Mouse (Mus musculus) urinary bladder, postnatal 36 days (tissue): ENCODE data around the gene Akr1c21.
"Not testable (repeated sequence)": the region's sequence is repeated elsewhere in the genome, so short reads cannot be mapped to it uniquely, and the experiment has no call there.

Experiments
- DNase-seq, 2 experiments: peaks; one replicate each; pipeline ENCODE4 v3.0.0; 2022; ENCODE audit warnings: low spot score in 2 of 2, mixed read lengths in 1 of 2

Gene Akr1c21

DNA sequence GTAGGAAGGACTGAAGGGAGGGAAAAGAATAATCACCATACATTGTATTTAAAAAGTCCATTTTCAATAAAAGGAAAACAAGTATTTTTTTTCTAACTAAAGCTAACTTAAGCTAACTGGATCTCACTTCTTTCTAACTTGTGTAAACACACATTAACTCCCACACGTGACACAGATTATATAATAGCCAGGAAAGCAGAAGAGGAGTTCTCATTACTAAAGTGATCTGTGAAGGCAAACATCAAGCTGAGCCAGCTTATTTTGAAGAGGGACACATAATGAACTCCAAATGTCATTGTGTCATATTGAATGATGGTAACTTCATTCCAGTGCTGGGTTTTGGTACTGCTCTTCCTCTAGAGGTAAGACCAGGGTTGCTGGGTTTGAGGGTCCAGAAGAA, at the start of gene Akr1c21:
Akr1c21 (plus strand) TSS at position 205 of the 400 bp plus-strand sequence.
- no peak for DNase-seq

DNA sequence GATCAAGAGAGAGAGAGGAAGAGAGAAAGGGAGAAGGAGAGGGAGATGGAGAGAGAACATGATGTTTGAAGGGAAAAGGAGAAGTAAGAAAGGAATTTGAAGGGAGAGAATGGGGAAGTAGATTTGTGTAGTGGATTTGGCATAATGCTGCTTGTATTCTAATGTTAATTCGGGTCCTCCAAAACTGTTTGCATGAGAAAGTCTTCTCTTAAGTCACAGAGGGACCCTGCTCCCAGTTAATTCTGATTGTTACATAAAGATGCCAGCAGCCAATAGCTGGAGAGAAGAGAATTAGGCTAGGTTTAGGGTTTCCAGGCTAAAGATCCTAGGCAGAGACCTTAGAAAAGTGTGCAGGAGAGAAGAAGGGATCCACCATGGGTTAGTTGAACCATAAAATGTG, 14.7 kb upstream of the Akr1c21 start:
- DNase-seq = no peak

DNA sequence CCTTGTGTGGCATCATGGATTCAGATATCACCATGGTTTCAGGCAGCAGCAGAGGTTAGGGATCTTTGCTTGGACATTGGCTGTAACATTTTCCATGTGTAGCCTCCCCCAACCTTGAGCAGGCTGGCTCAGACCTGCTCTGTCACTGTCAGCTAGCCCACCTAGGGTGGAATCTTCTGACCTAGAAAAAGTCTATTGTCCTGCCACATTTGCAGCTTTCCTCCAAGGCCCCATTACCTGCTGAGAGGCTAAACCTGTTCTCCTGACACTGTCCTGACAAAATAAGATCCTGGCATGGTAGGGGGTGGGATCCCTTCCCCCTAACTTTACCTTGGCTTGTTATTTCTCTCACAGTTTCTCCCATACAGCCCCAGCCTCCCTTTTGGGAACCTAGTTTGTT, 13.4 kb upstream of the Akr1c21 start:
- no peak for DNase-seq

DNA sequence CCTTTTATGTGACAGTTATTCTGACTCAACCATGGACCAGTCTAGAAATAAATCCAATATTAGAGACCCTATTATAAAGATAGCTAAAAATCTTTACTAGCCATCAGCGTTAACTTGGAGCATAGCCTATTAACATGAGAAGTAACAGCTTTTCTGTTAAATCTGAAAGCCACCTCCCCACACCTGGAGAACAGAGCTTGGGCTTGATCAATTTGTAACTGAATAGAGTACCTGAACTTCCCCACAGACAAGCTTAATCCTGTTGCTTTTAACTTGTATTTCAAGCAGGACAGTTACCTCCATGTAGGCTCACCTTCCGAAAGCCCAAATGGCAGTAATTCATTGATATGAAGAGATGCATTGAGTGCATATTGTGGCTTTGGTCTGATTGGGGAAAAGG, 7.9 kb upstream of the Akr1c21 start:
- DNase-seq = no peak

DNA sequence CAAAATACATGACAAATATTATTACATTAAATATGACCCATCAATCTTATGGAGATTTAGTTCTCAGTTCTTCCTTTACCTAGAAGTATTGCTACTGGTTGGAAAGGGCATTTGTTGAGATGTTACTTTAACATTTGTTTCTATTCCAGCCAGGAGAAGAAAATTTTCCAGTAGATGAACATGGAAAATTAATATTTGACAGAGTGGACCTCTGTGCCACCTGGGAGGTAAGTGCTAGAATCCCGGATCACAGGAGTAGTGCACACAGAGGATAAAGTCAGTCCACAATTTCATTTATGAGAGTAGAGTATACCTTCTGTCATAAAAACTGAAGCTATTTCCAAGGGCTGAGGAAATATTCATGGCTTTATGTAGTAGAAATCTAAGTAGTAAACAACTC, 3.0 kb downstream of the Akr1c21 start:
- DNase-seq = no peak

DNA sequence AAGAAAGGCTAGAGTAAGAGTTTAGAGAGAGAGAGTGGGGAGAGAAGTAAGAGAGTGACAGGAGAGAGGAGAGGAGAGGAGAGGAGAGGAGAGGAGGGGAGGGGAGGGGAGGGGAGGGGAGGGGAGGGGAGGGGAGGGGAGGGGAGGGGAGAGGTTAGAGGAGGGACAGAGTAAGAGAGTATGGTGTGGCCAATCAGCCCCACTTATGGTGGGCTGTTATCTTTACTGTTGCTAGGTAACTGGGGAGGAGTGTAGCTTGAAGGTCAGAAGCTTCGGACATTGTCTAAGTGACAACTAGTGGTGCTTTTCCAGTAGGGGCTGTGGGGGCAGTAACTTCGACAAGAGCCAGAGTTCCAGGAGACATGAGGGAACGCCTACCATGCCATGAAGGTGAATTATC, 29.6 kb downstream of the Akr1c21 start:
- DNase-seq = not testable (repeated sequence)

DNA sequence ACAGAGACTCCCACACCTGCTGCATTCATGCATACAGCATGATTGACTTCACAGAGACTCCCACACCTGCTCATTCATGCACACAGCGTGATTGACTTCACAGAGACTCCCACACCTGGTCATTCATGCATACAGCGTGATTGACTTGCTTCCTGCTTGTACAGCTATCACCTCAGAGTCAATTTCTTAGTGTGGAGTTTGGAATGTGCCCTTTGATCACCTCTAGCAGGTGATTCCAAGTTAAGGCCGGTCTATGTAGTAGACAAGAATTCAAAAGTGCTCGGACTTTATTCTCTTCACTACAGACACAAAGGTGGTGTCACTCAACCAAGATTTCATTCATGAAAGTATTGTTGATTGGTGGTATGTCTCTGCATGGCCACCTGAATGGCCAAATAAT, 32.9 kb downstream of the Akr1c21 start:
- DNase-seq = no peak

DNA sequence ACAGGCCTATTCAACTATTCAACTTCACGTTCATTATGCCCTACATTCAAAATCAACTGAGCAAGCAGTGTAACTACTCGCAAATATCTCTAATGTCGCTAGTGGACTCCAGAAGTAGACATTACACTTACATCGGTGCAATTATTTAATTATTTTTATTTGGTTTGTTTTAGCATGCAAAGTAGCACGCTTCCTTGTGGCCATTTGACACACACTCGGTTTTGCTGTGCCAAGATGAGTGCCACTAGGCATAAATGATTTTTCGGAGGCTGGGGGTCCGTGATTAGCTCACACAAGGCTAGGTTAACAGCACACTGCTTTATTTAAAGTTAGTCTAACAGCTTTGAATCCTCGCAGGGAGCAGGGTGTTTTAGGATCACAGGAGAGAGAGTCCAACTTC, 34.7 kb downstream of the Akr1c21 start:
- no peak for DNase-seq

DNA sequence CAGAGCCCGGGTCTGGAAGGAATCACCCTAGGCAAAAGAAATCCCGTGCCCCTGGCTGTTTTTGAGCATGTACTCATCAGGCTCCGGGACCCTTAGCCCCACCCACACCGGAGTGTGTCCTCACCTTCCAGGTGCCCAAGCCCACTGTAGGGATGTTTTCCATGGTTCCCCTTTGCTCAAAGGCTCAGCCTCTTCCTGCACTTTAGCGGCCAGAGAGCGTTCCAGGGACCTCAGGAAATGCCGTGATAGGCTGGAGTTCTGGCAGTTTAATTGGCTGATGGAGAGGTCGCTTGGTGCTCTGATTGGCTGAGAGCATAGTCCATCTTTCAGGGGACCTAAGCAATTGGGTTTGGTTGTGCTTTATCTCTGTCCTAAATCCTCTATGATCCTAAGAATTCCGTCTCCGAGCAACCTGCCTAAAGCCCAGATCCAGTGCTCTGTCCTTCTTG, 35.1 kb downstream of the Akr1c21 start, which contains the start of gene Akr1e1:
Akr1e1 (minus strand) TSS at position 214 of the 449 bp plus-strand sequence.
- DNase-seq = peak; percentile 84 to 87

DNA sequence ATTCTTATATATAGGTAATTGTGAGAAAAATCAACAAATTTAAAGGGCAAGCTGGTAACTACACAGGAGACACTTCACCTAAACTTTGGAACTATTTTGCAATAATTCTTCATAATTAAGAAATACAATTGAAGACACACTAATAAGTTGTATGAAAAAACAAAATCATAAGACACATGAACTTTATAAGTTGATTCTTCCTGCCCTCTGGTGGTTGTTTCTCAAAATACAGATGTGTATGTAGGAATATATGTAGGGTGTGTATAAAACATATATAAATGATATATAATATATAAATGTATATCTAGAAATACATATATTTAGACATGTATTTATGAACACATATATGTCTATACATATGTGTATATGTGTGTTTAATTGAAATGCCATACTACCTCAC, 37.0 kb downstream of the Akr1c21 start:
- no peak for DNase-seq
